Mouse (Mus musculus) kidney, adult 18-20 months (tissue): ENCODE results near the gene Vcp.
"Not testable (repeated sequence)": the region's sequence is repeated elsewhere in the genome, so short reads cannot be mapped to it uniquely, and the experiment has no call there.

ENCODE experiments used
- DNase-seq: peaks from one replicate; pipeline ENCODE4 v3.0.0; 2021

The Vcp gene

GRCm38 (mm10) chr4:43029121-43029520 lies 28.8 kb upstream of the Vcp start:
- no peak for DNase-seq

DNA sequence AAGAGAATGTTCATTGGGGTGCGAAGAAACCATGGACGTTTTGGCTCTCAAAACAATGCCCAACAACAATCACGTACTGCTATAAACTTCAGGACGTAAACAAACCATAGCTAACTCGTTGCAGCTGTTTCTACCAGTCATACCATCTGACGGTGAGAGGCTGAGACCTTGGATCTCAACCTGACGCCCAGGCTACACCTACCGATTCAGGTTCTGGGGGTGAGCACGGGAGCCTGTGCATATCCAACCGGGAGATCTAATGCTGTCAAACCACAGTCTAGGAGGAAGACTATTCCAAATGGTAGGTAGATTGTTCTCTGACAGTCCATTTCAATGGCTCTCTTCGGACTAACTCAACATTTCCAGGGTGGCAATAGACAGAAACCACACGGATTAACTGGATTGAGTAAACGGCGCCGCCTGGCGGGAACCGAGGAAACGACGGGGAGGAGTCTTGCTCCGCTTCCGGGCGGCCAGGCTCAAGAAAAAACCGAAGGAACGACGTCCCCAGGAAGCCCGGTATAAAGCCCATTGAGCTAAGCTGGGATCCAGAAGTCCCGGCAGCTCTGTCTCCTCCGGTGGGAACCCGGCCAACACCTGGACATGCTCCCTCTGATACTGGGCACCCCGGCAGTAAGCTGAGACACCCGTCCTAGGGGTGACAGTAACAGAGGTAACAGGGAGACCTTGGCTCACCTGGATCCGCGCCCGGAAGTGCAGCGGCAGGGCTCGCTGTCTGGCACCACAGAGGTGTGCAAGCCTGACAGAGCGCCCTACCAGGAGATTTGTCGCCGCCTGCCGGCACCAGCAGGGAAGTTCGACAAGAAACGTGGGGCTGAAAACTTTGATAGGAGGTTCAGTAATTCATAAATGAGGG lies 25.0 kb upstream of the Vcp start, which contains the start of gene Pigo:
Gene Pigo (minus strand): TSS at position 736 of the 877 bp plus-strand sequence.
- DNase-seq: peak; percentile 98

DNA sequence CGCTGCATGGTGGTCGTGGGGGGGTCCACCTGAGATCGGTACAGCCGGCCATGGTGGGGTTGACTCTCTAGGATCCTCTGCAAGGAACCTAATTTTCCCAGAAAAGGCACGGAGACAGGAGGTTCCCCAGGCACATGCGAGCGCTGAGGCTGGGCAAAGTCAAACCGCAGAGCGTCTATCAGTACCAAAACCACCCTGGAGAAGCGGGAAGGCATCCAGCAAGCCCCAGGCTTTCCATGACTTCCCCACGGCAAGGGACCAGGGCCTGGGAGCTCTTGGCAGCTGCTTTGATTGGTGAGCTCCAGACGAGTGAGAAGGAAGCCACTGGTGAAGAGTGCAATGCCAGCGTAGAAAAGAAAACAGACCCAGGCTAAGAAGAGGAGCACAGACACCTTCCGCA lies 24.4 kb upstream of the Vcp start:
- no peak for DNase-seq

- DNase-seq: no peak
Measured at GRCm38 (mm10) chr4:43021341-43021740, 21.0 kb upstream of the Vcp start.

DNA sequence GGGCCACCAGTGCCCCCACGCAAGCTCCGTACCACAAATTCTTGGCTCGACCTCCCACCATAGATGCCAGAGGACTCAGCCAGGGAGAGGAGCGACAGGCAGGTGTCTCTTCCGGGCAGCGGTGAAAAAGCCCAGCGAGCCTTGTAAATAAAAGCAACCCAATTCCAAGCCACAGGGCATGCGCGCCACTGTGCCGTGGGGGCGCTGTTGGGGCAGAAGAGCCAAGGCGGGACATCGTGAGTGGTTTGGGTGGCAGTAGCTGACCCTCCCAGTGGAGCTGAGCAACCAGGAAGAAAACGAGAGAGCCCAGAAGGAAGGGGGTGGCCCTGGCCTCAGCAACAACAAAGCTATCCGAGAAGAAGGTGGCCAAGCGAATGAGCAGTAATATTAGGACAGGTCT lies 20.6 kb upstream of the Vcp start:
- no peak for DNase-seq

DNA sequence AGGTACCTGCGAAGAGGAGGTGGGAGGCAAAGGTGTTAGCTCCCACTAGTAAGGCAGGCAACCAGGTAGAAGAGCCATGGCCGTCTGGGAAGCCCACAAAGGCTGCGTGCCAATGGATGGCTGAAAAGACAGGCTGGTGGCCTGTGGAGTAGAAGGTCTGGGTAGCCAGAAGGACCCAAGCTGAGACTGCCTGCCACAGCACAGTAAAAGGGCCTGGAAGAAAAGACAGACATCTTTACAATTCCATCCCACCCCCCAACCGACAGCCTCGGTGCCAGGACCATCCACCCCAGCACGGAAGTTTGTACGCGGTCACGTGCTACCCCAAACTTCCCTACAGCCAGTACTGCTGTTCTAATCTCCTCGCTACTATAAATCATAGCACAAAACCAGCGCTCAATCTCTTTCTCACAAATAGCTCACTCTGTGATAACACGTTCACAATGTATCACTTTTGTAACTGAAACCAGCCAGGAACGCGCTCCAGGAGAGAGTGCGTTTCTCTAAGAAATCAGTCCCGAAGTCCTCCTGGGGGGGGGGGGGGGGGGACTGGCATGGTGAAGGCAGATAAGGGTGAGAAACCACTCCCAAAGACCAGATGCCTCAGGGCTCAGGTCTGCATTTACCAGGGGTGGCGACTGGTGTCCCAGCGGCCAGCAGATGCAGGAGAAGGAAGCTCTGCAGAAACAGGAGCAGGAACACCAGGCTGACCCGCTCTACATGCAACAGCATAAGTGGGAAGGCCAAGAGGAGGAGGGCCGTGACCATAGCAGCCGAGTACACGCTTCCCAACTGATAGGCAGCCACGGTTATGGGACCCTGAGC lies 19.5 kb upstream of the Vcp start:
- no peak for DNase-seq

DNA sequence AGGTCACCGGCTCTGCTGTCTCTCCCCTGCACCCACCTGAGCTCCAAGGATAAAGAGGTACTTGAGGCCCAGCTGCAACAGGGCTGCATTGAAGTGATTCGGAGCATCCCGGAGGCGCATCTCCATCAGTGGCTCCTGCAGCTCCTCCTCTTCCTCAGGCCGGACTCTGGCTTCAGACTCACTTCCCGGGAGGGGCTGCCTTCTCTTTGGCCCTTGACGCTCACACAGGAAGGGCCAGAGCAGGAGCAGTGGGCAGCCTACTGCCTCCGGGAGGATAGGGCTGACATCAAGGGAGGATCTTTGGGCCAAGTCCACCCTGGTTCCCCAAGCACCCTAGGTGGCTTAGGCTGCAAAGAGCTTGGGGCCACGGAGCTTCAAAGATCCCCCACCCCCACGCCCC lies 18.9 kb upstream of the Vcp start:
- no peak for DNase-seq

DNA sequence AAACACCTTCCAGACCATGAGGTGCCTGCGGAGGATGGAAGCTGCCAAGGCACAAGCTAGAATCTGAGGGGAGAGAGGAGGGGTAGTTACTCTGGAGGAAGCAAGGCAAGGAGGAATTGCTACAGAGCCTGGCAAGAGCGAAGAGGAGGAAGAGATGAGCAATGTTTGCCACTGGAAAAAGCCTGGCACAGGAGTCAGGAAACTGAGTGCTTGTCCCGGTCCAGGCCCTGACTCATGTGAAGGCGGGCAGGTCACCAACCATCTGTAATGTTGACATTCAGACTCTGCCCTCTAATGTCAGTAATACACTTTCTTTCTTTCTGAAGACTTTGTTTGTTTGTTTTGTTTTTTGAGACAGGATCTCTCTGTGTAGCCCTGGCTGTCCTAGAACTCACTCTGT lies 17.8 kb upstream of the Vcp start:
- no peak for DNase-seq

DNA sequence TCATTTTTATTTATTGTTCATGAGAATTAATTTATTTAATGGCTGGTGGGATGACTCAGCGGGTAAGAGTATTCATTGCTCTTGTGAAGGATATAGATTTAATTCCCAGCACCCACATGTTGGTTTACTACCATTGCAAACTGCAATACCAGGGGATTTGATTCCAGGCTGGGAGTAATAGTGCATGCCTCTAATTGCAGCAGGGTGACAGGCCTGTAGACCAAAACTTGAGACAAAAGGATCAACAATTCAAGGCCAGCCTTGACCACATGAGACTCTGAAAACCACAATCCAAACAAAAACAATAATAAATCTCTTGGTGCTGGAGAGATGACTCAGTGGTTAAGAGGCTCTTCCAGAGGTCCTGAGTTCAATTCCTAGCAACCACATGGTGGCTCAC lies 11.8 kb upstream of the Vcp start:
- no peak for DNase-seq

DNA sequence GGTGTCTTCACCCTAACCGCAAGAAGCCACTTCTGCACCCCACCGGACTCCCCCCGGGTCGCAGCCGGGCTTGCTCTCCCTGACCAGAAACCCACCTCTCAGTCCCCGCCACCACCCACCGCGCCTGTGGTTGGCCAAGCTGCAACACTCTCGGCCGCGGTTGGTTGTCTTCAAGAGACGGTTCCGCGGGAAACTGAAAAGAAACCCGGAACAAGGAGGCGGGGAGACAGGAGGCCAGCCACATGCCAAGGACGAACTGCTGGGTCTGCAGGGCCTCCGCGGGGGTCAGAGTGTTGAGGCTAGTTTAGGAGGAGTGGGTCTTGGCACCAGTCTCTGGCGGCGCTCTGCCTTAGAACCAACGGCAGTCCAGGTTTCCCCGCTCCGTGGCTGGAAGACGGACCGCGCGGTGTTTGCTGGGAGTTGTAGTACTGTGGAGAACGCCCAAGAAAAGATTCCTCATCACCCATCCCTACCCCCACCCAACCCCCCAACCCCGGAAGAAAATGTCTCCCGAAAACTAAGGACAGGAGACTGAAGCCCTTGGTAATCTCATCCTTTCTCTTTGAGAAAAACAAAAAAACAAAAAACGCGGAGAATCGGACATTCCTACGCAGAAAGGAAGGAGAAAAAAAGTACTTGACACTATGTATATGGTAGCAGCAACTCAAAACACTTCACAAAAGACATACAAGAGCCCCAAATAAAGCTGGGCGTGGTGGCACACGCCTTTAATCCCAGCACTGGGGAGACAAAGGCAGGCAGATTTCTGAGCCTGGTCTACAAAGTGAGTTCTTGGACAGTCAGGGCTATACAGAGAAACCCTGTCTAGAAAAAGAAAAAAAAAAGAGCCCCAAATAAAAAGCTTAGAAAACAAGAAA lies 10.1 kb upstream of the Vcp start, which contains the start of gene Fancg:
Gene Fancg (minus strand): TSS at position 346 of the 878 bp plus-strand sequence.
- peak; percentile 87 for DNase-seq

- DNase-seq: peak; percentile 19
Measured at GRCm38 (mm10) chr4:43005765-43006164, 5.5 kb upstream of the Vcp start.

DNA sequence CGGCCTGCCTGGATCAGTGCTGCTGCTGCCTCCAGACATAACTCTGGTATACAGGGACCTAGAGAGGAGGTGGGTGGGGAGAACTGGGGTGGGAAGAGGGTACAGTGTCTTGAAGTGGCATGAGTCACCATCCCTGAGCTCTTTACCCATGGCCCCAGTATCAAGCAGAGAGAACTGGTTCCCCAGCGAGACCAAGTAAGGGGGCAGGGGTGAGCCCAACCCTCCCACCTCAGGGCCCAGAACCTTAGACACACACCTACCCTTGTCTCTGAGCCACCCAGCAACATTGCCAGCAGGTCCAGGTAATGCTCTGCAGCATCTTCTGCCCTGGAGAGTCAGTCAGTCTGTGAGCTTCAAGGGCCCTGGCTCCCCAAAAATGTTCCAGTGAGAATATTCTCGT lies 4.6 kb upstream of the Vcp start:
- no peak for DNase-seq

GRCm38 (mm10) chr4:43002756-43003439 lies 2.6 kb upstream of the Vcp start:
- DNase-seq: peak; percentile 19

GRCm38 (mm10) chr4:43001272-43001671 lies 965 bp upstream of the Vcp start:
- DNase-seq: no peak

- peak; percentile 86 for DNase-seq
Measured at GRCm38 (mm10) chr4:42999451-43000140, 711 bp downstream of the Vcp start.

- DNase-seq: no peak
Measured at GRCm38 (mm10) chr4:42998022-42998421, 2.3 kb downstream of the Vcp start.

GRCm38 (mm10) chr4:42988296-42988695 lies 12.0 kb downstream of the Vcp start:
- DNase-seq: no peak

DNA sequence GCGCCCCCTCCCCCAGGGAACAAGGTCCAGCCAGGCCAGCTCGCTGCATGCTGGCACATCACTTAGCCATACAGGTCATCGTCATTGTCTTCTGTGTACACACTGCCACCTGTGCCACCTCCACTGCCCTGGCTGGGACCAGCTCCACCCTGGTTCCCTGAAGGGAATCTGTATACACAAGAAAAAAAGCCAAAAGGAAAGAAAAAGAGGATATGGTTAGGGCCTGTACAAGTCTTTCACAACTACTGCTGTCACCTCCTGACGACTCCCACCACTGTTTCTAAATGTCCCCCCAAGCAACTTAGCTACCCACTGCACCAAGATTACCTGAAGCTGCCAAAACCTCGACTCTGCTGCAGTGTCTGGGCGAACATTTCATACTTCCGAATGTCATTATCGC lies 19.8 kb downstream of the Vcp start:
- not testable (repeated sequence) for DNase-seq

DNA sequence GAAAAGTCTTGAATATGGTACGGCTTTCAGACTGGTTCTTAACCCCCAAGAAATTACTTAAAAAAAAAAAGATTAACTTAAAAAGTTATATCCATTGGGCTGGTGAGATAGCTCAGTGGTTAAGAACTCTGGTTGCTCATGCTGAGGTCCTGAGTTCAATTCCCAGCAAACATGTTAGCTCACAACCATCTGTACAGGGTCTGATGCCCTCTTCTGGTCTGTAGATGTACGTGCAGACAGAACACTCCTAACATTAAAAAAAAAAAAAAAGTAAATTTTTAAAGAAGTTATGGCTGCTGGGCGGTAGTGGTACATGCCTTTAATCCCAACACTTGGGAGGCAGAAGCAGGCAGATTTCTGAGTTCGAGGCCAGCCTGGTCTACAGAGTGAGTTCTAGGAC lies 22.2 kb downstream of the Vcp start:
- DNase-seq: no peak

DNA sequence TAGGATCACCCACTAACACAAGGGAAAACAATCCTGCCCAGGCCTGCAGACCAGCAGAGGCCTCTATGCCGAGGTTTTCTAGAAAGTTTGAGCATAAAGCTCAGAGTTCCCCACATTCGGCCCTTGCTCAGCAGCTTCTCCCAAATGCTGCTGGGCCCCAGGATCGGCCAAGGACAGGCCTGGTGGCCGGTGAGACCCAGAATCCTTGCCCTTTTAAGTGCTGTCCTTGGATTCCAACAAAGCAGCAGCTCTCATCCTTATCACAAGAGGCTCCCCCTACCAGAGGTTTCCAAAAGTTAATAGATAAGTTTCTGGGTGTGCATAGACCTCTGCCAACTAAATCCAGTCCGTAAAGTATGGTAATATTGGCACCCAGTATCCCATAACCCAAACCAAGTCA lies 26.4 kb downstream of the Vcp start:
- no peak for DNase-seq

DNA sequence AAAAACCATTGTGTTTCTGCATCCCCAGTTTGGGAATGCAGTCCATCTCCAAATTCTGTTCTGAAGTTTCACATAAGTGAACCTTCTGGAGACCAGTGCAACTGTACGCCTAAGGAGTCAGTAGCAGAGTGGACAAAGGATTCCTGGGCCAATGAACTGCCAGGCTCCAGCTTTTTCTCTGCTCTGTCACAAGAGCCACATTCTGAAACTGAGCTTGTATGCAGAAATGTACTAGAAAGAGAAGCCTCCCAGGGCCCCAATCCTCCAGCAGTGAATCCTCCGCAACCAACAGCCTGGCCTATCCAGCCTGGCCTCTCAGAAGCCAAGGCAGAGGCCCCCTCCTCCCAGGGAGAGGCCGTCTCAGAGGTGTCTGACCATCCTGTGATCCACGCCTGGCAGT lies 27.4 kb downstream of the Vcp start:
- no peak for DNase-seq

GRCm38 (mm10) chr4:42969304-42969703 lies 31.0 kb downstream of the Vcp start, which contains the start of gene 1700022I11Rik:
Gene 1700022I11Rik (plus strand): TSS chr4:42969604.
- DNase-seq: no peak
